Mouse (Mus musculus) forebrain, embryonic 14.5 days (tissue): Measurements from ENCODE around the gene Zc3h15. TPM values are rescaled to one million over a fixed set of nuclear protein-coding genes. Genes with fewer than 3 reads are reported as not detected.

Source experiments
- ATAC-seq: fragments of 200-750 bp; cut with Nextera tagmentation; 2 replicates; pipeline ENCODE4 v1.8.0; 2017; ENCODE audit warnings: mild to moderate bottlenecking, moderate library complexity
- DNase-seq: peaks from one replicate; pipeline ENCODE4 v3.0.0-alpha.2; 2015; ENCODE audit warnings: low spot score
- H3K27ac ChIP-seq: fragments of 300-500 bp; sonication (generic); 2 replicates; pipeline ENCODE4 v1.5.1; 2014; ENCODE audit warnings: low read depth, mild to moderate bottlenecking, control low read depth, low read length, moderate library complexity
- H3K27me3 ChIP-seq: fragments of 300-500 bp; sonication (generic); replicated peaks from 2 replicates; pipeline ENCODE4 v1.6.1; 2014; ENCODE audit warnings: low read length, control low read depth, mixed read lengths; ENCODE audit not compliant: control insufficient read depth, insufficient read depth
- H3K36me3 ChIP-seq: fragments of 300-500 bp; sonication (generic); 2 replicates; pipeline ENCODE4 v1.6.1; 2014; ENCODE audit warnings: low read length, control low read depth; ENCODE audit not compliant: control insufficient read depth, insufficient read depth
- H3K4me1 ChIP-seq: fragments of 300-500 bp; sonication (generic); 2 replicates; pipeline ENCODE4 v1.6.1; 2014; ENCODE audit warnings: antibody characterized with exemption, low read length, control low read depth; ENCODE audit not compliant: control insufficient read depth, insufficient read depth
- H3K4me2 ChIP-seq: fragments of 300-500 bp; sonication (generic); 2 replicates; pipeline ENCODE4 v1.6.1; 2014; ENCODE audit warnings: mild to moderate bottlenecking, control low read depth, low read length
- H3K4me3 ChIP-seq: fragments of 300-500 bp; sonication (generic); 2 replicates; pipeline ENCODE4 v1.5.1; 2014; ENCODE audit warnings: low read depth, low read length, control low read depth
- H3K9ac ChIP-seq: fragments of 300-500 bp; sonication (generic); 2 replicates; pipeline ENCODE4 v1.6.1; 2014; ENCODE audit warnings: mild to moderate bottlenecking, low read length, control low read depth, moderate library complexity
- H3K9me3 ChIP-seq: fragments of 300-500 bp; sonication (generic); replicated peaks from 2 replicates; pipeline ENCODE4 v1.6.1; 2016; ENCODE audit warnings: low read length, control low read depth, mixed read lengths; ENCODE audit not compliant: control insufficient read depth
- WGBS: fragments of 180-500 bp; shearing (Covaris S2); extraction: QIAGEN DNeasy Blood & Tissue Kit; methylation state at CpG from one replicate; pipeline ENCODE4 v1.1.7; 2014; 5-methylcytosine and 5-hydroxymethylcytosine counted together
- polyA plus RNA-seq: library from polyadenylated mRNA; unstranded; fragments of >200 nt; fragmentation: Nextera tagmentation; extraction: Ambion mirVana; gene quantifications from 2 replicates; pipeline ENCODE4 v1.2.1, GENCODE M21; 2014

Gene Zc3h15
- polyA plus RNA-seq = 132 and 159 TPM in 2 replicates

GRCm38 (mm10) chr2:83644276-83645252 is at the start of gene Zc3h15:
Gene Zc3h15, plus strand, starts transcription at chr2:83644435.
- ATAC-seq = peak; percentile 100
- DNase-seq = peak; percentile 97
- under 1% methylated on average over 93 of the region's 100 CpGs for WGBS

GRCm38 (mm10) chr2:83620558-83621367 is 23.5 kb upstream of the Zc3h15 start:
- H3K27me3 ChIP-seq = no peaks in the 10 kb centered on the region
- no peaks in the 10 kb centered on the region for H3K9me3 ChIP-seq
- no peak overlapping the region for H3K4me3 ChIP-seq
- DNase-seq (no peak), ATAC-seq (no peak)
- H3K27ac ChIP-seq = no peak overlapping the region
- no peak overlapping the region for H3K9ac ChIP-seq
- WGBS = 90% methylated on average over 11 of the region's 11 CpGs
- H3K36me3 ChIP-seq = no peaks in the 10 kb centered on the region
- H3K4me1 ChIP-seq = no peaks in the 10 kb centered on the region
- H3K4me2 ChIP-seq = no peak overlapping the region

More at GRCm38 (mm10) chr2:83644276-83645252, at the start of gene Zc3h15:
- peak within 1 kb of the TSS; percentile 95 for H3K9ac ChIP-seq
- H3K9me3 ChIP-seq = no peaks in the 10 kb centered on the region
- 0 out of 2 replicates have a peak, but pooled peaks cover 7% of the 10 kb centered on the region for H3K4me1 ChIP-seq
- H3K27ac ChIP-seq = peak within 1 kb of the TSS; percentile 80
- no peaks in the 10 kb centered on the region for H3K27me3 ChIP-seq
- H3K4me3 ChIP-seq = peak within 1 kb of the TSS; percentile 93
- H3K36me3 ChIP-seq = no peaks in the 10 kb centered on the region
- H3K4me2 ChIP-seq = peak within 1 kb of the TSS; percentile 76

GRCm38 (mm10) chr2:83621511-83621910 is 22.7 kb upstream of the Zc3h15 start:
- no peak overlapping the region for H3K27ac ChIP-seq
- no peaks in the 10 kb centered on the region for H3K27me3 ChIP-seq
- no peak overlapping the region for H3K4me2 ChIP-seq
- 91% methylated on average over 4 of the region's 4 CpGs for whole genome bisulfite sequencing
- H3K4me3 ChIP-seq = no peak overlapping the region
- DNase-seq = no peak
- no peaks in the 10 kb centered on the region for H3K4me1 ChIP-seq
- H3K9ac ChIP-seq = no peak overlapping the region
- H3K9me3 ChIP-seq = no peaks in the 10 kb centered on the region
- H3K36me3 ChIP-seq = no peaks in the 10 kb centered on the region
- ATAC-seq = no peak

GRCm38 (mm10) chr2:83622792-83623191 is 21.4 kb upstream of the Zc3h15 start:
- ATAC-seq = no peak
- WGBS = 40% methylated on average over 11 of the region's 11 CpGs
- no peak overlapping the region for H3K4me2 ChIP-seq

GRCm38 (mm10) chr2:83624045-83624444 is 20.2 kb upstream of the Zc3h15 start:
- H3K9me3 ChIP-seq = no peaks in the 10 kb centered on the region
- H3K27ac ChIP-seq = no peak overlapping the region
- H3K4me1 ChIP-seq = no peaks in the 10 kb centered on the region
- H3K36me3 ChIP-seq = no peaks in the 10 kb centered on the region
- H3K9ac ChIP-seq = no peak overlapping the region
- H3K27me3 ChIP-seq = no peaks in the 10 kb centered on the region
- no peak overlapping the region for H3K4me3 ChIP-seq
- DNase-seq (peak; percentile 29), ATAC-seq (no peak)
- no peak overlapping the region for H3K4me2 ChIP-seq
- 49% methylated on average over 4 of the region's 4 CpGs for WGBS

More at GRCm38 (mm10) chr2:83622792-83623191, 21.4 kb upstream of the Zc3h15 start:
- no peaks in the 10 kb centered on the region for H3K9me3 ChIP-seq
- no peak for DNase-seq
- no peaks in the 10 kb centered on the region for H3K27me3 ChIP-seq
- no peaks in the 10 kb centered on the region for H3K36me3 ChIP-seq
- H3K4me1 ChIP-seq = no peaks in the 10 kb centered on the region
- no peak overlapping the region for H3K4me3 ChIP-seq
- no peak overlapping the region for H3K27ac ChIP-seq
- no peak overlapping the region for H3K9ac ChIP-seq

GRCm38 (mm10) chr2:83625226-83626108 is 18.8 kb upstream of the Zc3h15 start:
- Histone ChIP-seq H3K27me3 (no peaks in the 10 kb centered on the region), H3K36me3 (no peaks in the 10 kb centered on the region), H3K4me1 (no peaks in the 10 kb centered on the region), H3K9me3 (no peaks in the 10 kb centered on the region), H3K4me2 (peak overlapping the region; percentile 29; the same call in 1 of the 2 replicates), H3K27ac (no peak overlapping the region), H3K9ac (no peak overlapping the region), H3K4me3 (no peak overlapping the region)
- DNase-seq = peak; percentile 69
- whole genome bisulfite sequencing = 29% methylated on average over 10 of the region's 10 CpGs
- ATAC-seq = peak; percentile 71; the same call in 1 of the 2 replicates

- ATAC-seq = no peak
- H3K36me3 ChIP-seq = no peaks in the 10 kb centered on the region
- H3K9me3 ChIP-seq = no peaks in the 10 kb centered on the region
- no peaks in the 10 kb centered on the region for H3K27me3 ChIP-seq
- H3K4me1 ChIP-seq = no peaks in the 10 kb centered on the region
- H3K27ac ChIP-seq = no peak overlapping the region
- H3K4me3 ChIP-seq = no peak overlapping the region
- no peak overlapping the region for H3K9ac ChIP-seq
- no peak for DNase-seq
- no peak overlapping the region for H3K4me2 ChIP-seq
- WGBS = 82% methylated on average over 9 of the region's 9 CpGs
Measured at GRCm38 (mm10) chr2:83626881-83627280, 17.4 kb upstream of the Zc3h15 start.

GRCm38 (mm10) chr2:83627495-83627894 is 16.7 kb upstream of the Zc3h15 start:
- H3K4me2 ChIP-seq = no peak overlapping the region
- H3K27me3 ChIP-seq = no peaks in the 10 kb centered on the region
- H3K9me3 ChIP-seq = no peaks in the 10 kb centered on the region
- ATAC-seq (no peak), DNase-seq (no peak)
- H3K9ac ChIP-seq = no peak overlapping the region
- H3K36me3 ChIP-seq = no peaks in the 10 kb centered on the region
- H3K27ac ChIP-seq = no peak overlapping the region
- H3K4me1 ChIP-seq = no peaks in the 10 kb centered on the region
- H3K4me3 ChIP-seq = no peak overlapping the region
- WGBS = 69% methylated on average over 9 of the region's 9 CpGs
